Mouse (Mus musculus) CH12.LX (cell line): ENCODE measurements around the gene Defb47. TPM values are rescaled to one million over a fixed set of nuclear protein-coding genes. Genes with fewer than 3 reads are reported as not detected.

Experiments
- DNase-seq: peaks from one replicate; pipeline ENCODE4 v3.0.0-alpha.2; 2013; ENCODE audit errors: extremely low read depth
- H3K27ac ChIP-seq: 2 replicates; pipeline ENCODE4 v1.5.1; 2012; ENCODE audit warnings: low read depth, mild to moderate bottlenecking, control low read depth, moderate library complexity; ENCODE audit not compliant: insufficient read depth
- H3K27me3 ChIP-seq: replicated peaks from 2 replicates; pipeline ENCODE3; 2012; ENCODE audit warnings: inconsistent platforms
- H3K36me3 ChIP-seq, 2 experiments: replicated peaks in 1 of 2; 2 replicates each; pipeline versions ENCODE3 to v1.6.1; 2012; ENCODE audit warnings: inconsistent platforms in 1 of 2, low read length in 1 of 2, mild to moderate bottlenecking in 1 of 2, mixed read lengths in 1 of 2, moderate library complexity in 1 of 2; ENCODE audit not compliant: control insufficient read depth in 1 of 2, insufficient read depth in 1 of 2
- H3K4me1 ChIP-seq, 2 experiments: 2 replicates each; pipeline ENCODE4 v1.6.1; 2012; ENCODE audit warnings: inconsistent platforms in 1 of 2, moderate library complexity in 1 of 2; ENCODE audit not compliant: insufficient read depth in 2 of 2, control insufficient read depth in 1 of 2
- H3K4me2 ChIP-seq: 2 replicates; pipeline ENCODE4 v1.6.1; 2012; ENCODE audit warnings: low read depth, mild to moderate bottlenecking, control low read depth; ENCODE audit not compliant: poor library complexity, insufficient read depth, severe bottlenecking
- H3K4me3 ChIP-seq, 3 experiments: fragments of 150-350 bp in 1 of 3; sonication (generic) in 1 of 3; replicated peaks in 1 of 3; 2 replicates each; pipeline versions ENCODE3 to v1.5.1; 2011 to 2012; ENCODE audit warnings: low read depth in 2 of 3, low read length in 2 of 3, mild to moderate bottlenecking in 2 of 3, moderate library complexity in 2 of 3, control low read depth in 1 of 3, improper control_type of control experiment in 1 of 3, inconsistent platforms in 1 of 3, mixed read lengths in 1 of 3; ENCODE audit not compliant: poor library complexity in 1 of 3
- H3K79me2 ChIP-seq: replicated peaks from 2 replicates; pipeline ENCODE4 v1.6.1; 2012; ENCODE audit warnings: mild to moderate bottlenecking, moderate library complexity; ENCODE audit not compliant: control insufficient read depth, poor library complexity, insufficient read depth, severe bottlenecking; ENCODE audit errors: extremely low read depth
- H3K9ac ChIP-seq: 2 replicates; pipeline ENCODE4 v1.6.1; 2012; ENCODE audit warnings: low read depth, mild to moderate bottlenecking, control low read depth, moderate library complexity; ENCODE audit not compliant: insufficient read depth
- H3K9me3 ChIP-seq: replicated peaks from 2 replicates; pipeline ENCODE3; 2012; ENCODE audit warnings: low read length, inconsistent platforms, mixed read lengths
- BHLHE40 ChIP-seq: IDR thresholded peaks from 2 replicates; pipeline ENCODE4 v1.6.1; 2011; ENCODE audit warnings: mild to moderate bottlenecking, low read depth, low read length, improper control_type of control experiment
- CHD1 ChIP-seq: IDR thresholded peaks from 2 replicates; pipeline ENCODE4 v1.6.1; 2012; ENCODE audit warnings: low read depth, low read length, improper control_type of control experiment, inconsistent platforms
- CHD2 ChIP-seq: IDR thresholded peaks from 2 replicates; pipeline ENCODE4 v1.6.1; 2011; ENCODE audit warnings: low read length, improper control_type of control experiment
- CTCF ChIP-seq, 2 experiments: IDR thresholded peaks in 1 of 2; conservative IDR thresholded peaks in 1 of 2; 2 replicates each; pipeline ENCODE4 v1.5.1; 2011 to 2012; ENCODE audit warnings: low read depth in 2 of 2, low read length in 2 of 2, improper control_type of control experiment in 1 of 2, inconsistent platforms in 1 of 2, mild to moderate bottlenecking in 1 of 2, moderate library complexity in 1 of 2
- ELF1 ChIP-seq: IDR thresholded peaks from 2 replicates; pipeline ENCODE4 v1.6.1; 2014; ENCODE audit warnings: low read depth, mild to moderate bottlenecking, inconsistent platforms, low read length, improper control_type of control experiment
- HCFC1 ChIP-seq: IDR thresholded peaks from 2 replicates; pipeline ENCODE4 v1.6.1; 2012; ENCODE audit warnings: low read depth, mild to moderate bottlenecking, inconsistent platforms, low read length, improper control_type of control experiment
- JUND ChIP-seq: conservative IDR thresholded peaks from 2 replicates; pipeline ENCODE4 v1.6.1; 2011; ENCODE audit warnings: low read depth, low read length, improper control_type of control experiment
- KAT2A ChIP-seq: IDR thresholded peaks from 2 replicates; pipeline ENCODE4 v1.6.1; 2012; ENCODE audit warnings: low read length, improper control_type of control experiment, inconsistent platforms; ENCODE audit not compliant: insufficient replicate concordance
- MAX ChIP-seq: IDR thresholded peaks from 2 replicates; pipeline ENCODE4 v1.6.1; 2011; ENCODE audit warnings: low read length, improper control_type of control experiment
- MAZ ChIP-seq: IDR thresholded peaks from 2 replicates; pipeline ENCODE4 v1.6.1; 2012; ENCODE audit warnings: low read depth, mild to moderate bottlenecking, inconsistent platforms, low read length, improper control_type of control experiment, moderate library complexity
- NELFE ChIP-seq: IDR thresholded peaks from 2 replicates; pipeline ENCODE4 v1.6.1; 2011; ENCODE audit warnings: low read depth, low read length, improper control_type of control experiment
- POLR2A ChIP-seq: IDR thresholded peaks from 2 replicates; pipeline ENCODE4 v1.6.1; 2011; ENCODE audit warnings: low read depth, mild to moderate bottlenecking, improper control_type of control experiment, low read length
- RCOR1 ChIP-seq: conservative IDR thresholded peaks from 2 replicates; pipeline ENCODE4 v1.6.1; 2012; ENCODE audit warnings: low read depth, mild to moderate bottlenecking, inconsistent platforms, low read length, improper control_type of control experiment
- SIN3A ChIP-seq: IDR thresholded peaks from 2 replicates; pipeline ENCODE4 v1.6.1; 2012; ENCODE audit warnings: low read length, improper control_type of control experiment, inconsistent platforms
- TBP ChIP-seq: conservative IDR thresholded peaks from 2 replicates; pipeline ENCODE4 v1.6.1; 2011; ENCODE audit warnings: low read depth, low read length, improper control_type of control experiment
- TCF12 ChIP-seq: IDR thresholded peaks from 2 replicates; pipeline ENCODE4 v1.6.1; 2014; ENCODE audit warnings: low read depth, mild to moderate bottlenecking, inconsistent platforms, low read length, improper control_type of control experiment
- UBTF ChIP-seq: IDR thresholded peaks from 2 replicates; pipeline ENCODE4 v1.6.1; 2012; ENCODE audit warnings: low read depth, mild to moderate bottlenecking, inconsistent platforms, low read length, improper control_type of control experiment, moderate library complexity
- USF1 ChIP-seq: IDR thresholded peaks from 2 replicates; pipeline ENCODE4 v1.6.1; 2014; ENCODE audit warnings: low read depth, mild to moderate bottlenecking, inconsistent platforms, low read length, improper control_type of control experiment
- USF2 ChIP-seq: conservative IDR thresholded peaks from 2 replicates; pipeline ENCODE4 v1.6.1; 2011; ENCODE audit warnings: low read depth, low read length, improper control_type of control experiment
- ZKSCAN1 ChIP-seq: IDR thresholded peaks from 2 replicates; pipeline ENCODE4 v1.6.1; 2012; ENCODE audit warnings: low read depth, inconsistent platforms, low read length, improper control_type of control experiment, borderline replicate concordance
- ZNF384 ChIP-seq: IDR thresholded peaks from 2 replicates; pipeline ENCODE4 v1.6.1; 2012; ENCODE audit warnings: low read depth, low read length, improper control_type of control experiment, inconsistent platforms
- dilution Hi-C: fragments of 300-500 bp; cut with MboI; formaldehyde crosslinking; loops from 2 replicates; pipeline ENCODE4 v1.14.3; 2020; ENCODE audit warnings: low sequenced_read_pairs; ENCODE audit not compliant: extremely low pct_unique_long_range_greater_than_20kb, extremely low pct_ligation_motif_present
- in situ Hi-C: fragments of 300-500 bp; cut with MboI; formaldehyde crosslinking; loops from 3 replicates; pipeline ENCODE4 v1.14.3; 2019; ENCODE audit warnings: low sequenced_read_pairs, low pct_ligation_motif_present, low pct_unique_long_range_greater_than_20kb, mixed read lengths
- polyA plus RNA-seq: library from polyadenylated mRNA; unstranded; fragments of >175 nt; gene quantifications from 2 replicates; pipeline ENCODE4 v1.2.1, GENCODE M21; 2012; ENCODE audit warnings: low read depth; ENCODE audit not compliant: insufficient read length
- total RNA-seq, 2 experiments: library from RNA; depleted of rRNA; stranded (reverse); fragments of 300-350 nt in 1 of 2; fragments of >200 nt in 1 of 2; gene quantifications; 2 replicates each; pipeline ENCODE4 v1.2.3; 2012 to 2014

Gene Defb47
- total and polyA plus RNA-seq, 3 experiments: not detected

DNA sequence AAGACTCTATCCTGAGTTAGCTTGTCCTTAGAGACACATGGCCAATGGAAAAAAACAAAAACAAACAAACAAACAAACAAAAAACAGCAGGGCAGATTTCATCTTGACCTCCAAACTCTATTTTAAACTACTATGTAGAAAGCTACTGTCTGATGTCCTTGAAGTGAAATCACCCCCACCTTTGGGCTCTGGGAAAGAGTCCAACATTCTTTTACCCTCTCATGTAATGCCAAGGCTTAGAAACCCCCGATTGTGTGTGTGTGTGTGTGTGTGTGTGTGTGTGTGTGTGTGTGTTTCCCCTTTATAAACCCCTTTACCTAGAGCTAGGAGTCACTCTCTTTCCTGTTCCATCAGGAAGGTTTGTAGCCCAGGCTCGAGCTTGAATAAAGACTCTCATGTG lies 4.7 kb downstream of the Defb47 start:
- Histone ChIP-seq H3K9me3 (no peaks in the 10 kb centered on the region), H3K9ac (no peak overlapping the region), H3K4me3 (no peak overlapping the region), H3K4me2 (no peak overlapping the region), H3K27me3 (no peaks in the 10 kb centered on the region), H3K79me2 (no peaks in the 10 kb centered on the region), H3K4me1 (peaks cover 0 to 12% of the 10 kb centered on the region in 2 experiments; a peak in 1 of 4 replicates), H3K36me3 (no peaks in the 10 kb centered on the region), H3K27ac (no peak overlapping the region)
- no peak for DNase-seq
- TF ChIP-seq NELFE (no peak), TCF12 (no peak), ZKSCAN1 (no peak), USF2 (no peak)
- in situ Hi-C loops (no loop called here), dilution Hi-C loops (no loop called here)

DNA sequence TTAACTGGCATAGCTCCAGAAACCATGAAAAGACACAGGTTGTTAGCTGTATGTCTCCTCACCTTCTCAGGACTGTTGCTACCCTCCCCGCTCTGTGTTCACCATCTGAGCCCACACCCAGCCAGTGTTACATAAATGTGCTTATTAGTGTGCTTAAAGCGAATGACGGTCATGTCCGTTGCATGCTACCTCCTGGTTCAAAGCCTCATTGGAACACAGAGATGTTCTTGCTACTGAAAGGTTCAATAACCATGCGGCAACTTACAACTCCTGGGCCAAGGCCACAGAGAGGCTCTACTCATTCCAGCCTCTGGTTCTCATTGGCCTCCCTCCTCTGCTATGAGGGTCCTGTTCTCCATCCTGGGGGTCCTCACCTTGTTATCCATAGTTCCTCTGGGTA lies 13.6 kb downstream of the Defb47 start, which contains the start of gene Defb43:
Defb43 (plus strand) TSS at position 301 of the 400 bp plus-strand sequence.
- dilution Hi-C loops: no loop called here
- DNase-seq: no peak

DNA sequence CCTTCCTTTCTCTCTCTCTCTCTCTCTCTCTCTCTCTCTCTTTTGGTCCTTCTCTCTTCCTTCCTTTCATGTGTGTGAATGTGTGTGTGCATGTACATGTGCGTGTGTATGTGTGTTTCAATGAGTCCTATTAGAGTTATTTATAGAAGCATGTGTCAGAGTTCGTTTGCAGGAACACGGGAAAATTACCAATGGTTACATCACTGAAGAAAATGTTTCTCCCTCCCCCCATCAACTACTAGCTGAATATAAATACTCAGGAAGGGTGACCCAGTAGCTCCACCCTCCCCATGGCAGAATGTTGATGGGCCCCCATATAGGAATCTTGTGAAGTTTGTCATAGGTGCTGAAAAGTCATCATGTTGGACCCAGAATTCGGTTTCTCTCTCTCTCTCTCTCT lies 15.2 kb downstream of the Defb47 start:
- in situ Hi-C loops: no loop called here
- Histone ChIP-seq H3K4me1 (peaks cover 3 to 7% of the 10 kb centered on the region in 2 experiments), H3K27ac (no peak overlapping the region), H3K9me3 (peaks cover 5% of the 10 kb centered on the region), H3K27me3 (no peaks in the 10 kb centered on the region), H3K4me3 (no peak overlapping the region), H3K79me2 (no peaks in the 10 kb centered on the region), H3K36me3 (no peaks in the 10 kb centered on the region), H3K4me2 (no peak overlapping the region), H3K9ac (no peak overlapping the region)
- no peak for TF ChIP-seq TBP
- no peak for TF ChIP-seq SIN3A
- TF ChIP-seq UBTF: no peak
- no peak for TF ChIP-seq JUND
- TF ChIP-seq CHD2: no peak
- TF ChIP-seq CHD1: no peak
- TF ChIP-seq CTCF (conservative IDR thresholded peaks at IDR 0.05 in 1 of 2, IDR thresholded peaks at IDR 0.05 in 1 of 2; ENCODE audit: low read depth in 2 of 2, low read length in 2 of 2): no peak
- no peak for TF ChIP-seq USF1
- no peak for TF ChIP-seq ZKSCAN1
- TF ChIP-seq MAZ: no peak
- TF ChIP-seq BHLHE40: no peak
- no peak for TF ChIP-seq ELF1
- TF ChIP-seq TCF12: no peak
- TF ChIP-seq ZNF384: no peak
- TF ChIP-seq NELFE: no peak
- no peak for TF ChIP-seq KAT2A
- TF ChIP-seq HCFC1: no peak
- dilution Hi-C loops: no loop called here
- DNase-seq: no peak

More for the DNA sequence above, 13.6 kb downstream of the Defb47 start, which contains the start of gene Defb43:
- Histone ChIP-seq H3K27ac (no peak within 1 kb of the TSS), H3K79me2 (no peaks in the 10 kb centered on the region), H3K9me3 (peaks cover 5% of the 10 kb centered on the region), H3K4me2 (no peak within 1 kb of the TSS), H3K4me3 (no peak within 1 kb of the TSS), H3K4me1 (peaks cover 3 to 7% of the 10 kb centered on the region in 2 experiments)
- in situ Hi-C loops: no loop called here
- TF ChIP-seq MAX (no peak), RCOR1 (no peak), POLR2A (no peak)
- TF ChIP-seq, all 38 proteins: peak for 0
- Histone ChIP-seq H3K9ac (no peak within 1 kb of the TSS), H3K36me3 (no peaks in the 10 kb centered on the region), H3K27me3 (no peaks in the 10 kb centered on the region)
